Mouse (Mus musculus): Measurements from ENCODE around the gene Tma7. TPM values are rescaled to one million over a fixed set of nuclear protein-coding genes. Genes with fewer than 3 reads are reported as not detected.
A peak's percentile ranks its signal among the peaks of the same experiment; 100 is the strongest.

The Tma7 gene
- 255 and 369 TPM in 2 replicates for total RNA-seq (2012; rRNA removed)
- total RNA-seq (2014; rRNA removed) = 336 and 356 TPM in 2 replicates
- polyA plus RNA-seq (2012; ENCODE audit: insufficient read length, low read depth) = 494 and 529 TPM in 2 replicates

DNA sequence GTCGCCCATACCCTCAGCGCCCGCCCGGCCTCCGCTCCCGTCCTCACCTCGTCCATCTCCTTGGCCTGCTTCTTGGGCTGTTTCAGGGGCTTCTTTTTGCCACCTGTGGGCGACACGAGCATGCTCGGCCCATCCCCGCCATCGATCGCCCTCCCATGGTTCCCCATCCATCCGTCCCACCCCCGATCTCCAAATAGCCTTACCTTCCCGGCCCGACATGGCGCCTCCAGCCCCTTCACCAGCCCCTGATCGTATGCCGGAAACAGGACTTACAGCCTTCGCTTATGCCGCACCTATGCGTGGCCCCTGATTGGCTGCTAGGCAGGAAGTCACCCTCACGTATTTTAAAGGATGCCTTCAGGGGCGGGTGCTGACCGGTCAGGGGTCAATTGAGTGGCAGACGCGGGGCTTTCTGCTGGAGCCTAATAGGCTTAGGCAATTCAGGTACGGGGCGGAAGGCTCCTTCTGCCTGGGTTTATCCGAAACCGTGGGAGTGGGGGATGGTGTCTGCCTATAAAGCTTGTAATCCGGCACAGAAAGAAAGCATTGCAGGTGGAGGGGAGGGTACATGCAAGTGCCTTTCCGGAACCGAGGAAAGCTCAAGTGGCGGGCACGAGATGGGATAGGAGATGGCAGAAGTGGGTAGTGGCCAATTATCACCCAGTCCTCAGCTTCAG lies at the start of gene Tma7, which contains the start of gene Ccdc51:
Gene Tma7 (minus strand): TSS at position 464 of the 677 bp plus-strand sequence.
Gene Ccdc51 (plus strand): TSS at position 370 of the 677 bp plus-strand sequence.
- no peak within 1 kb of the TSS for H3K27ac ChIP-seq (ENCODE audit: insufficient read depth, low read depth)
- peaks cover 2 to 31% of the 10 kb centered on the region in 2 experiments; a peak in 3 of 4 replicates for H3K4me1 ChIP-seq (ENCODE audit: control insufficient read depth in 1 of 2, insufficient read depth in 2 of 2)
- no peaks in the 10 kb centered on the region for H3K9me3 ChIP-seq (replicated peaks; ENCODE audit: low read length)
- peaks cover 27% of the 10 kb centered on the region for H3K79me2 ChIP-seq (replicated peaks; ENCODE audit: control insufficient read depth, extremely low read depth, insufficient read depth, poor library complexity, severe bottlenecking)
- dilution Hi-C loops (cut with MboI; ENCODE audit: extremely low pct_ligation_motif_present, extremely low pct_unique_long_range_greater_than_20kb, low sequenced_read_pairs) (no loop called here), in situ Hi-C loops (cut with MboI; ENCODE audit: low pct_ligation_motif_present, low pct_unique_long_range_greater_than_20kb, low sequenced_read_pairs) (loop anchor here (5.0 kb wide), 1 partner anchor 35 kb away; no protein-coding TSS in a partner anchor)
- H3K27me3 ChIP-seq (replicated peaks) = no peaks in the 10 kb centered on the region
- H3K36me3 ChIP-seq (replicated peaks in 1 of 2; ENCODE audit: control insufficient read depth in 1 of 2, insufficient read depth in 1 of 2, low read length in 1 of 2) = peaks cover 9 to 39% of the 10 kb centered on the region in 2 experiments
- no peak for TF ChIP-seq E2F4 (IDR thresholded peaks at IDR 0.05; ENCODE audit: insufficient replicate concordance, low read depth, low read length)
- TF ChIP-seq JUND (conservative IDR thresholded peaks at IDR 0.05; ENCODE audit: low read depth, low read length) = no peak
- TF ChIP-seq NELFE (IDR thresholded peaks at IDR 0.05; ENCODE audit: low read depth, low read length) = peak; percentile 95
- TF ChIP-seq MXI1 (IDR thresholded peaks at IDR 0.05; ENCODE audit: low read depth, low read length) = peak; percentile 45; the same call in 1 of the 2 replicates
- peak; percentile 66; the same call in 1 of the 2 replicates for TF ChIP-seq TCF12 (IDR thresholded peaks at IDR 0.05; ENCODE audit: low read depth, low read length)
- TF ChIP-seq KAT2A (IDR thresholded peaks at IDR 0.05; ENCODE audit: insufficient replicate concordance, low read length) = peak; percentile 76; the same call in 1 of the 2 replicates
- no peak for TF ChIP-seq NRF1 (IDR thresholded peaks at IDR 0.05; ENCODE audit: low read depth, low read length)
- no peak; the same call in 1 of the 2 replicates for TF ChIP-seq MYC (IDR thresholded peaks at IDR 0.05; ENCODE audit: low read depth, low read length)
- TF ChIP-seq CHD2 (IDR thresholded peaks at IDR 0.05; ENCODE audit: low read length) = peak; percentile 92
- peak; percentile 78 for TF ChIP-seq ZMIZ1 (IDR thresholded peaks at IDR 0.05; ENCODE audit: low read depth, low read length)
- no peak for TF ChIP-seq PAX5 (IDR thresholded peaks at IDR 0.05; ENCODE audit: low read length)
- TF ChIP-seq MAFK (IDR thresholded peaks at IDR 0.05; ENCODE audit: insufficient replicate concordance, low read length) = no peak
- TF ChIP-seq GABPA (IDR thresholded peaks at IDR 0.05; ENCODE audit: insufficient replicate concordance, low read depth, low read length) = no peak
- TF ChIP-seq MAZ (IDR thresholded peaks at IDR 0.05; ENCODE audit: low read depth, low read length) = 0 out of 2 replicates have a peak, but pooled peaks have one; percentile 46
- TF ChIP-seq USF2 (conservative IDR thresholded peaks at IDR 0.05; ENCODE audit: low read depth, low read length) = no peak
- no peak for TF ChIP-seq IRF4 (IDR thresholded peaks at IDR 0.05; ENCODE audit: low read depth, low read length)
- TF ChIP-seq ZNF384 (IDR thresholded peaks at IDR 0.05; ENCODE audit: low read depth, low read length) = no peak
- TF ChIP-seq ETS1 (conservative IDR thresholded peaks at IDR 0.05; ENCODE audit: low read depth, low read length) = no peak
- TF ChIP-seq MEF2A (IDR thresholded peaks at IDR 0.05; ENCODE audit: borderline replicate concordance, low read depth, low read length) = 0 out of 2 replicates have a peak, but pooled peaks have one; percentile 31
- no peak for TF ChIP-seq CTCF (conservative IDR thresholded peaks at IDR 0.05 in 1 of 2, IDR thresholded peaks at IDR 0.05 in 1 of 2; ENCODE audit: low read depth in 2 of 2, low read length in 2 of 2)
- TF ChIP-seq UBTF (IDR thresholded peaks at IDR 0.05; ENCODE audit: low read depth, low read length) = peak; percentile 78; the same call in 1 of the 2 replicates
- no peak for TF ChIP-seq ZC3H11A (IDR thresholded peaks at IDR 0.05; ENCODE audit: low read depth, low read length)
- peak; percentile 74; the same call in 1 of the 2 replicates for TF ChIP-seq POLR2AphosphoS2 (IDR thresholded peaks at IDR 0.05; ENCODE audit: low read depth, low read length)
- peak; percentile 81 for TF ChIP-seq HCFC1 (IDR thresholded peaks at IDR 0.05; ENCODE audit: low read depth, low read length)
- TF ChIP-seq USF1 (IDR thresholded peaks at IDR 0.05; ENCODE audit: low read depth, low read length) = no peak
- peak; percentile 88 for TF ChIP-seq POLR2A (IDR thresholded peaks at IDR 0.05; ENCODE audit: low read depth, low read length)
- TF ChIP-seq RCOR1 (conservative IDR thresholded peaks at IDR 0.05; ENCODE audit: low read depth, low read length) = no peak
- TF ChIP-seq CHD1 (IDR thresholded peaks at IDR 0.05; ENCODE audit: low read depth, low read length) = no peak
- TF ChIP-seq MAX (IDR thresholded peaks at IDR 0.05; ENCODE audit: low read length) = peak; percentile 40; the same call in 1 of the 2 replicates
- TF ChIP-seq ELF1 (IDR thresholded peaks at IDR 0.05; ENCODE audit: low read depth, low read length) = peak; percentile 93
- peak; percentile 88 for TF ChIP-seq TBP (conservative IDR thresholded peaks at IDR 0.05; ENCODE audit: low read depth, low read length)
- TF ChIP-seq EP300 (IDR thresholded peaks at IDR 0.05; ENCODE audit: low read length) = no peak
- peak; percentile 76 for TF ChIP-seq SIN3A (IDR thresholded peaks at IDR 0.05; ENCODE audit: low read length)
- TF ChIP-seq SMC3 (IDR thresholded peaks at IDR 0.05; ENCODE audit: low read depth, low read length) = no peak
- TF ChIP-seq RAD21 (IDR thresholded peaks at IDR 0.05; ENCODE audit: low read depth, low read length) = no peak
- no peak for TF ChIP-seq ZKSCAN1 (IDR thresholded peaks at IDR 0.05; ENCODE audit: borderline replicate concordance, low read depth, low read length)
- peak; percentile 49; the same call in 1 of the 2 replicates for TF ChIP-seq BHLHE40 (IDR thresholded peaks at IDR 0.05; ENCODE audit: low read depth, low read length)
- TF ChIP-seq JUN (IDR thresholded peaks at IDR 0.05; ENCODE audit: insufficient read depth, low read depth, low read length) = no peak
- peak within 1 kb of the TSS; percentile 93 for H3K4me2 ChIP-seq (ENCODE audit: insufficient read depth, low read depth, poor library complexity, severe bottlenecking)
- peak within 1 kb of the TSS; percentile 82 to 86 (median 84) for H3K4me3 ChIP-seq (replicated peaks in 1 of 3; ENCODE audit: low read depth in 2 of 3, low read length in 2 of 3, poor library complexity in 1 of 3)
- DNase-seq (ENCODE audit: extremely low read depth) = peak; percentile 93
- H3K9ac ChIP-seq (ENCODE audit: insufficient read depth, low read depth) = peak within 1 kb of the TSS; percentile 87

Measured in CH12.LX (cell line).